Mouse (Mus musculus): ENCODE measurements around the gene Dcn. TPM values are rescaled to one million over a fixed set of nuclear protein-coding genes. Genes with fewer than 3 reads are reported as not detected.

Dcn gene
- total RNA-seq (2023), result 1 to 10 TPM; 2.5 to 4.5 TPM

GRCm38 (mm10) chr10:97479004-97479766 lies at the start of gene Dcn:
Dcn (plus strand) TSS chr10:97479609.

GRCm38 (mm10) chr10:97564957-97565856 lies 85.8 kb downstream of the Dcn start, which contains the start of gene Lum:
Lum (plus strand) TSS chr10:97565128.

Other genes starting within 250 kb of the Dcn start
- gene Lum, start 85.5 kb downstream of the Dcn start, total RNA-seq (2023), result not detected
- not detected for gene Kera, start 127.3 kb downstream of the Dcn start, total RNA-seq (2023)
- gene Epyc, start 164.5 kb downstream of the Dcn start, total RNA-seq (2023), result not detected
- gene Ccer1, start 213.4 kb downstream of the Dcn start, total RNA-seq (2023), result not detected
- not detected for gene C030005K15Rik, start 247.1 kb downstream of the Dcn start, total RNA-seq (2023)

All from monocyte, adult 59 days (primary cell).